Mouse (Mus musculus): ENCODE measurements at regions not wholly inside any gene's neighbourhood (a gene's known extent, or its start where the extent isn't known, plus 50 kb on each side); places are given as distances from the start of the nearest gene placed in this dataset.

- Histone ChIP-seq H3K36me3 (ENCODE audit: control insufficient read depth, insufficient read depth, low read length) (no peaks in the 10 kb centered on the region), H3K9me3 (ENCODE audit: control insufficient read depth, low read length) (no peaks in the 10 kb centered on the region), H3K9ac (ENCODE audit: low read length) (no peak overlapping the region), H3K4me1 (ENCODE audit: control insufficient read depth, insufficient read depth, low read length) (no peaks in the 10 kb centered on the region), H3K4me3 (ENCODE audit: low read depth, low read length) (no peak overlapping the region), H3K4me2 (no peak overlapping the region), H3K27me3 (ENCODE audit: control insufficient read depth, insufficient read depth, low read length) (no peaks in the 10 kb centered on the region), H3K27ac (ENCODE audit: low read depth, low read length) (no peak overlapping the region)
- 79% methylated on average over 10 of the region's 10 CpGs for WGBS
- DNase-seq (ENCODE audit: low spot score, missing footprints) (no peak), ATAC-seq (ENCODE audit: low FRiP score) (no peak)
Observed at GRCm38 (mm10) chr19:15827990-15828705, 119.0 kb downstream of the Psat1 start.

DNA sequence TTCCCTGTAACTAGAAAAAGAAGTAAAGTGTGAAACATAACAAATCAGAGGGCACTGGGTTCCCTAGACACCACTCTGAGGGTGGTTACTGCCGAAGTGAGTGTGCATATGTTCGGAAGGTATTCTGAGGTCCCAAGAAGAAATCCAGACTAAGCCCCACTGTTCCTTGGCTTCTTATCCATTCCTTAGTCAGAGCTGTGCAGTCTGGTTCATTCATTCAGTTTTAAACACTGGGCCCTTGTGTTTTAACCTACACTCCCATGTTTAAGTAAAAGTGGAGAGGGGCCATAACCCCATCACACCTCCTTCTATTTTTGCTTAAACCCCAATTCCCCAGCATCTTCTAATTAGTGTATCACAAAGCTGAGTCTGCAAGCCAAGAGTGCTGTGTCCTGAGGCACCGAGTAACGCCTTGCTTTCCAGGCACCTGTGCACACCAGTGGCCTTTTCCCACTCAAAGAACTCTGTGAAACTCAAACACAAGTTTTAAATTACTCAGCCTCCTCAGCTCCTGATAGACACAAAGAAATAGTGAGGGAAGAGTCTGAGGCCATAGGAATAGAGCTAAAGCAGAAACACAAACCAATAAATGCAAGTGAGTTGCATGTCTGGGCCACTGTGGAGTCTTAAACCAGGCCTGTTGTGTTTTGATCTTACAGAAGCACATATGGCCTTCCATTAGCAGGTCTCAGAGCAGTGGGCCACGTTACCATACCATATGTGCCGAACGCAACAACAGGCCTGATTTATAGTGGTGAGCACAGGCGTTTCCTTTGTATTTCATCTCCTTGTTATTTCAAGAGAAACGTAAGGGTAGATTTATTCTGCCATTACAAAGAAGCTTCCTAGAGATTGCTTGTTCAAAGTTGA lies 119.8 kb downstream of the Psat1 start:
- no peak overlapping the region for H3K4me2 ChIP-seq
- H3K27me3 ChIP-seq (ENCODE audit: control insufficient read depth, insufficient read depth, low read length) = no peaks in the 10 kb centered on the region
- H3K9ac ChIP-seq (ENCODE audit: low read length) = no peak overlapping the region
- DNase-seq (ENCODE audit: low spot score, missing footprints) (no peak), ATAC-seq (ENCODE audit: low FRiP score) (no peak)
- 87% methylated on average over 9 of the region's 9 CpGs for WGBS
- H3K4me1 ChIP-seq (ENCODE audit: control insufficient read depth, insufficient read depth, low read length) = no peaks in the 10 kb centered on the region
- no peaks in the 10 kb centered on the region for H3K9me3 ChIP-seq (ENCODE audit: control insufficient read depth, low read length)
- H3K27ac ChIP-seq (ENCODE audit: low read depth, low read length) = no peak overlapping the region
- no peaks in the 10 kb centered on the region for H3K36me3 ChIP-seq (ENCODE audit: control insufficient read depth, insufficient read depth, low read length)
- H3K4me3 ChIP-seq (ENCODE audit: low read depth, low read length) = no peak overlapping the region

DNA sequence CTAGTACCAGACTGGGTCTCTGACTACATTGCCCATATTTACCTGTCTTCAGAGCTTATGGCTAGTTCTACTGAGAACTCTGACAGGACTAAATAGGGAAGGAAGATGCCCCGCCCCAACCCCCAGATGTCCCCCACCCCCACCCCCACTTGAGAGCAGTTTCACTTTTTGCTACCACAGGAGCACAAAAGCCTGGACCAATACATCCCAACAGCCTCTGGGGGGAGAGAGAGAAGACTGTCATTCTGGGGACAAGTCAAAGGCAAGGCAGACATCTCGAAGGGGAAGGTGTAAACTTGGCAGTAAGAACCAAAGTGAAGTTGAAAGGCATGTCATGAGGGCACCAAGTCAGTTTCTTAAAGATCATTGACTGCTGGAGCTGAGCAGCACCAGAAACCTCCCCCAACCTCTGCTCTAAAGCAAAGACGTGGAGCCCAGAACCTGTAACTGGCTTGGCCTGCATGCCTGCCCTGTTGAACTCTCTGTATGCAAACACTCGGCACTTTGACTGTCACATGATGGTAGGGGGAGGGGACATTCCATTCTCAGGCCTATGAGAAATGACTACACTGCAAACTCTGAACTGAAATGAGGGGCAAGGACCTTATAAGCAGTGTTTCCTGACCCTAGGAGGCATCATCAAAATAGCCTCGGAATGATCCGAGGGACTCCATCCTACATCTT lies 123.3 kb downstream of the Psat1 start:
- Histone ChIP-seq H3K36me3 (ENCODE audit: control insufficient read depth, insufficient read depth, low read length) (no peaks in the 10 kb centered on the region), H3K4me2 (no peak overlapping the region), H3K9ac (ENCODE audit: low read length) (no peak overlapping the region), H3K4me3 (ENCODE audit: low read depth, low read length) (no peak overlapping the region), H3K4me1 (ENCODE audit: control insufficient read depth, insufficient read depth, low read length) (no peaks in the 10 kb centered on the region), H3K9me3 (ENCODE audit: control insufficient read depth, low read length) (no peaks in the 10 kb centered on the region), H3K27ac (ENCODE audit: low read depth, low read length) (no peak overlapping the region), H3K27me3 (ENCODE audit: control insufficient read depth, insufficient read depth, low read length) (no peaks in the 10 kb centered on the region)
- WGBS = 85% methylated on average over 6 of the region's 6 CpGs
- ATAC-seq (ENCODE audit: low FRiP score) = no peak
- no peak for DNase-seq (ENCODE audit: low spot score, missing footprints)

DNA sequence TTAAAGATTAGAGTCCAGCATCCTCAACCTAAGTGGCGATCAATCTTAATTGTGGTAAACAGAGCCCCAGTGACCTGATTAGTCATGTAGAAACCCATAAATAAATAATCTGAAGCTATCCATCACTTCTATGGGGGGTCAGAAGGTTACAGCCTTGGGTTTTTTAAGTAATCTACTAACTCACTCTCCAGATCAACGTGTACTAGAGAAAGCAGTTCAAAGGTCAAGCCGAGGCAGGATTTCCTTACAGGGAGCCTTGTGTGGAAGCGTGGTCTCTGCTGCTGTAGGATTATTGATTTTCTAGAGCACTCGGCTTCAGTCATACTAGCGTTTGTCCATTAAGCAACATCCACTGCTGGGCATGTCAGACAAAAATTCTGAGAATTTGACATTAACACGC lies 127.1 kb downstream of the Psat1 start:
- Histone ChIP-seq H3K27me3 (ENCODE audit: control insufficient read depth, insufficient read depth, low read length) (no peaks in the 10 kb centered on the region), H3K36me3 (ENCODE audit: control insufficient read depth, insufficient read depth, low read length) (no peaks in the 10 kb centered on the region), H3K4me2 (no peak overlapping the region), H3K9ac (ENCODE audit: low read length) (no peak overlapping the region), H3K9me3 (ENCODE audit: control insufficient read depth, low read length) (no peaks in the 10 kb centered on the region), H3K4me3 (ENCODE audit: low read depth, low read length) (no peak overlapping the region), H3K27ac (ENCODE audit: low read depth, low read length) (no peak overlapping the region), H3K4me1 (ENCODE audit: control insufficient read depth, insufficient read depth, low read length) (no peaks in the 10 kb centered on the region)
- DNase-seq (ENCODE audit: low spot score, missing footprints) (no peak), ATAC-seq (ENCODE audit: low FRiP score) (no peak)
- 70% methylated on average over 7 of the region's 7 CpGs for WGBS

DNA sequence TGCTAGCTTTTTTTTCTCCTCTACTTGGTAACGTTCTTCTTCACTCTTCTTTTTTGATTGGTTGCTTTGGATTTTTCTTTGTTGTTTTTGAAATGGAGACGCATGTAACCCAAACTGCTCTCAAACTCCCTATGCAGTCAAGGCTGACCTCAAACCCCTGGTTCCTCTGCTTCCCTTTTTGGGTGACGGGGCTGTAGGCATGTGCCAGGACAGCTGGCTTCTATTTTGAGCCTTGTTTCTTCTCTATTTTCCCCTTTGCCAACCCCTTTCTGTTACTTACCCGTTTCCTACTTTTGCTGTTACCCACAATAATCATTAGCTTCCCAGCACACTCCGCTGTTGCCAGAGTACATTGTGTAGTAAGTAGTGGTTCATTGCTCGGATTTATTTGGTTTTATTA lies 132.0 kb downstream of the Psat1 start:
- Histone ChIP-seq H3K36me3 (ENCODE audit: control insufficient read depth, insufficient read depth, low read length) (no peaks in the 10 kb centered on the region), H3K9ac (ENCODE audit: low read length) (no peak overlapping the region), H3K27ac (ENCODE audit: low read depth, low read length) (no peak overlapping the region), H3K9me3 (ENCODE audit: control insufficient read depth, low read length) (no peaks in the 10 kb centered on the region), H3K27me3 (ENCODE audit: control insufficient read depth, insufficient read depth, low read length) (peaks cover 4% of the 10 kb centered on the region; the same call in 1 of the 2 replicates), H3K4me1 (ENCODE audit: control insufficient read depth, insufficient read depth, low read length) (no peaks in the 10 kb centered on the region), H3K4me2 (no peak overlapping the region), H3K4me3 (ENCODE audit: low read depth, low read length) (no peak overlapping the region)
- DNase-seq (ENCODE audit: low spot score, missing footprints) (peak; percentile 31), ATAC-seq (ENCODE audit: low FRiP score) (no peak)
- 79% methylated on average over 6 of the region's 6 CpGs for WGBS

GRCm38 (mm10) chr19:15809008-15809407 lies 138.1 kb downstream of the Psat1 start:
- no peaks in the 10 kb centered on the region; the same call in 1 of the 2 replicates for H3K9me3 ChIP-seq (ENCODE audit: control insufficient read depth, low read length)
- H3K36me3 ChIP-seq (ENCODE audit: control insufficient read depth, insufficient read depth, low read length) = no peaks in the 10 kb centered on the region
- DNase-seq (ENCODE audit: low spot score, missing footprints) = peak; percentile 69
- WGBS = 89% methylated on average over 5 of the region's 5 CpGs
- no peak overlapping the region for H3K4me3 ChIP-seq (ENCODE audit: low read depth, low read length)
- no peak for ATAC-seq (ENCODE audit: low FRiP score)
- H3K4me1 ChIP-seq (ENCODE audit: control insufficient read depth, insufficient read depth, low read length) = peaks cover 7% of the 10 kb centered on the region; the same call in 1 of the 2 replicates
- H3K27ac ChIP-seq (ENCODE audit: low read depth, low read length) = no peak overlapping the region
- peaks cover 55% of the 10 kb centered on the region for H3K27me3 ChIP-seq (ENCODE audit: control insufficient read depth, insufficient read depth, low read length)
- H3K4me2 ChIP-seq = no peak overlapping the region
- no peak overlapping the region for H3K9ac ChIP-seq (ENCODE audit: low read length)

DNA sequence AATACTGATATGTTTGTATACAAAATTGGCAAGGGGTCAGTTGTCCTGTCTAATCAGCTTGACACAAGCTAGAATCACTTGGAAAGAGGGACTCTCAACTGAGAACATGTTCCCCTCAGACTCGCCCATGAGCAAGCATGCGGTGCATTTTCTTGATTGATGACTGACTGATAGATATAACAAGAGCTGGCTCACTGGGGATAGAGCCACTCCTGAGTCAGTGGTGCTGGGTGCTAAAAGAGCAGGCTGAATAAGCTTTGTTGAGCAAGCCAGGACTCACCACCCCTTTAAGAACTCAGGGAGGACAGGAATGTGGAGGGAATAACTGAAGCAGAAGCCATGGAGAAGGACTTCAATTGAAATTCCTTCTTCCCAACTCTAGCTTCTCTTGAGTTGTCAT lies 139.5 kb downstream of the Psat1 start:
- no peak overlapping the region for H3K4me2 ChIP-seq
- DNase-seq (ENCODE audit: low spot score, missing footprints) (peak; percentile 73), ATAC-seq (ENCODE audit: low FRiP score) (no peak)
- peaks cover 57% of the 10 kb centered on the region for H3K27me3 ChIP-seq (ENCODE audit: control insufficient read depth, insufficient read depth, low read length)
- H3K4me3 ChIP-seq (ENCODE audit: low read depth, low read length) = no peak overlapping the region
- WGBS = 90% methylated on average over 2 of the region's 2 CpGs
- H3K36me3 ChIP-seq (ENCODE audit: control insufficient read depth, insufficient read depth, low read length) = no peaks in the 10 kb centered on the region
- no peaks in the 10 kb centered on the region; the same call in 1 of the 2 replicates for H3K9me3 ChIP-seq (ENCODE audit: control insufficient read depth, low read length)
- peaks cover 13% of the 10 kb centered on the region; the same call in 1 of the 2 replicates for H3K4me1 ChIP-seq (ENCODE audit: control insufficient read depth, insufficient read depth, low read length)
- no peak overlapping the region for H3K27ac ChIP-seq (ENCODE audit: low read depth, low read length)
- H3K9ac ChIP-seq (ENCODE audit: low read length) = no peak overlapping the region

GRCm38 (mm10) chr19:15803131-15803889 lies 143.8 kb downstream of the Psat1 start:
- Histone ChIP-seq H3K27ac (ENCODE audit: low read depth, low read length) (no peak overlapping the region), H3K4me1 (ENCODE audit: control insufficient read depth, insufficient read depth, low read length) (peaks cover 25% of the 10 kb centered on the region), H3K36me3 (ENCODE audit: control insufficient read depth, insufficient read depth, low read length) (no peaks in the 10 kb centered on the region), H3K4me2 (peak overlapping the region; percentile 14; the same call in 1 of the 2 replicates), H3K9me3 (ENCODE audit: control insufficient read depth, low read length) (no peaks in the 10 kb centered on the region; the same call in 1 of the 2 replicates), H3K27me3 (ENCODE audit: control insufficient read depth, insufficient read depth, low read length) (peaks cover 66% of the 10 kb centered on the region), H3K4me3 (ENCODE audit: low read depth, low read length) (no peak overlapping the region), H3K9ac (ENCODE audit: low read length) (no peak overlapping the region)
- 8% methylated on average over 8 of the region's 8 CpGs for WGBS
- peak; percentile 94 for DNase-seq (ENCODE audit: low spot score, missing footprints)
- ATAC-seq (ENCODE audit: low FRiP score) = peak; percentile 92
